Mouse (Mus musculus) ES-Bruce4 (cell line): ENCODE measurements at regions not wholly inside any gene's neighbourhood (a gene's known extent, or its start where the extent isn't known, plus 50 kb on each side); places are given as distances from the start of the nearest gene placed in this dataset.

ENCODE experiments used
- CTCF ChIP-seq: IDR thresholded peaks from one replicate; pipeline ENCODE4 v1.8.1; 2011; ENCODE audit warnings: low read depth, low read length
- POLR2A ChIP-seq: IDR thresholded peaks from one replicate; pipeline ENCODE4 v1.8.1; 2011; ENCODE audit warnings: low read length; ENCODE audit not compliant: insufficient read depth

DNA sequence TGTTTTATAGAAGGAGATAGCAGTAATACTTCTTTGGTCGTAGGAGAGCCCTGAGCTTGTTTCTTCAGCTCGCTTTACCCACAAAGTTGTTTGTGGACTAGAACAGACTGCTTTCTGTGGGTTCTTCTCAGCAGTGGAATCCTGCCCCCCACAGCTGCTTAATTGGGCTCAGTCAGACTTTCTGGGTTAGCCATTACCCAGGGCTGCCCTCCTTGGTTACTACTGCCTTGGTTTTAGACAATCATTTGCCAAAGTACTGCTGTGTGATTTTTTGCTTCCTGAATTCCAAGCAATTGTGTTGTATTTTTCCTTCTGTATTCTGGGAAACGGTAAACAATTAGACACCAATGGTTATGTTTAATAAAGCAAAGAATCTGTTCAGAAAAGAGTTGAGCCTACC is 321.8 kb upstream of the Rnaseh2b start:
- TF ChIP-seq CTCF: no peak
- TF ChIP-seq POLR2A: no peak
